22 mouse cellular contexts compared by ENCODE assay signal in genomic region chr7:123747986-123748385, GRCm38 (mm10).
A peak's percentile ranks its signal among the peaks of the same experiment; 100 is the strongest.
DNase-seq lines count a peak whose midpoint lies in the region; ATAC-seq and TF ChIP-seq lines count a peak whose summit lies in the region.
"Had no signal": no experiment of that assay in that cellular context is flagged by ENCODE, and none has a peak within 500 bp of the region (broad histone marks: within the 10 kb centered on the region; RNA-seq: fewer than 3 reads in every experiment).

No protein-coding gene starts in this region.

- no peak for TF ChIP-seq POLR2A in cerebellum, adult 2 months (IDR thresholded peaks at IDR 0.05; ENCODE audit: borderline replicate concordance, insufficient read depth, low read length)

- TF ChIP-seq CTCF in cerebellum, adult 2 months (IDR thresholded peaks at IDR 0.05; ENCODE audit: borderline replicate concordance, insufficient read depth, low read depth, low read length): no peak
- TF ChIP-seq CTCF in kidney, postnatal 0 days (IDR thresholded peaks at IDR 0.05; ENCODE audit: low read depth): no peak
- no peak for TF ChIP-seq CTCF in midbrain, postnatal 0 days (IDR thresholded peaks at IDR 0.05)

- H3K36me3 ChIP-seq in forebrain, embryonic 14.5 days (ENCODE audit: control insufficient read depth, insufficient read depth, low read length): no peaks in the 10 kb centered on the region
- no peaks in the 10 kb centered on the region for H3K36me3 ChIP-seq in forebrain, embryonic 13.5 days (ENCODE audit: poor library complexity, severe bottlenecking)
- H3K36me3 ChIP-seq in kidney, postnatal 0 days (ENCODE audit: insufficient read depth, low read length): no peaks in the 10 kb centered on the region
- no peaks in the 10 kb centered on the region for H3K36me3 ChIP-seq in midbrain, postnatal 0 days (ENCODE audit: insufficient read depth, low read length)
- H3K36me3 ChIP-seq in midbrain, embryonic 15.5 days (replicated peaks): no peaks in the 10 kb centered on the region
- H3K36me3 ChIP-seq: embryonic facial prominence, embryonic 12.5 days; G1E; heart, embryonic 13.5 days; hindbrain, embryonic 13.5 days had no signal

- no peak overlapping the region for H3K4me3 ChIP-seq in cerebellum, adult 2 months (replicated peaks; ENCODE audit: insufficient read depth, low read depth, low read length)
- H3K4me3 ChIP-seq in forebrain, embryonic 14.5 days (ENCODE audit: low read depth, low read length): no peak overlapping the region
- no peak overlapping the region for H3K4me3 ChIP-seq in forebrain, embryonic 13.5 days
- no peak overlapping the region for H3K4me3 ChIP-seq in kidney, postnatal 0 days (replicated peaks; ENCODE audit: low read depth, low read length)
- no peak overlapping the region for H3K4me3 ChIP-seq in midbrain, postnatal 0 days (ENCODE audit: low read depth, low read length)
- H3K4me3 ChIP-seq in midbrain, embryonic 15.5 days: no peak overlapping the region
- H3K4me3 ChIP-seq: embryonic facial prominence, embryonic 12.5 days; heart, embryonic 13.5 days; hindbrain, embryonic 13.5 days had no signal

- 12% methylated on average over 4 of the region's 4 CpGs for WGBS in cerebellum, adult 2 months
- 58% methylated on average over 4 of the region's 4 CpGs for WGBS in forebrain, embryonic 14.5 days
- WGBS in forebrain, embryonic 13.5 days: 57% methylated on average over 4 of the region's 4 CpGs
- WGBS in kidney, postnatal 0 days: 60% methylated on average over 4 of the region's 4 CpGs
- WGBS in midbrain, postnatal 0 days: 62% methylated on average over 4 of the region's 4 CpGs
- WGBS in midbrain, embryonic 15.5 days: 66% methylated on average over 4 of the region's 4 CpGs

- no peaks in the 10 kb centered on the region for H3K4me1 ChIP-seq in cerebellum, adult 2 months (ENCODE audit: control insufficient read depth, insufficient read depth, low read length)
- H3K4me1 ChIP-seq in forebrain, embryonic 14.5 days (ENCODE audit: control insufficient read depth, insufficient read depth, low read length): no peaks in the 10 kb centered on the region
- H3K4me1 ChIP-seq in forebrain, embryonic 13.5 days: no peaks in the 10 kb centered on the region
- H3K4me1 ChIP-seq in kidney, postnatal 0 days (replicated peaks; ENCODE audit: insufficient read depth, low read length): no peaks in the 10 kb centered on the region
- H3K4me1 ChIP-seq in midbrain, postnatal 0 days (ENCODE audit: insufficient read depth, low read length): no peaks in the 10 kb centered on the region
- H3K4me1 ChIP-seq in midbrain, embryonic 15.5 days: no peaks in the 10 kb centered on the region
- H3K4me1 ChIP-seq: embryonic facial prominence, embryonic 12.5 days; heart, embryonic 13.5 days; hindbrain, embryonic 13.5 days had no signal

- peak; percentile 66 to 76 for DNase-seq in cerebellum, postnatal 10 days
- no peak for DNase-seq in cerebellum, adult 2 months
- peak; percentile 49 for DNase-seq in forebrain, embryonic 14.5 days (ENCODE audit: low spot score)
- DNase-seq in kidney, postnatal 0 days (ENCODE audit: low spot score): peak; percentile 0
- DNase-seq in kidney, postnatal 36 days: no peak
- DNase-seq in midbrain, postnatal 0 days (ENCODE audit: low spot score): peak; percentile 71
- DNase-seq: adrenal gland, adult 8-10 months; adrenal gland, postnatal 36 days; B cell, adult 2 months; cerebellum, adult 11 months; cerebellum, adult 9-11 months; embryo, embryonic 11 days; gastrocnemius, postnatal 36 days; heart, postnatal 36 days had no signal

- H3K9ac ChIP-seq in forebrain, embryonic 14.5 days (ENCODE audit: low read length): no peak overlapping the region
- H3K9ac ChIP-seq in forebrain, embryonic 13.5 days: no peak overlapping the region
- H3K9ac ChIP-seq in kidney, postnatal 0 days (ENCODE audit: low read depth, low read length): no peak overlapping the region
- H3K9ac ChIP-seq in midbrain, postnatal 0 days (replicated peaks; ENCODE audit: low read length, poor library complexity, severe bottlenecking): no peak overlapping the region
- no peak overlapping the region for H3K9ac ChIP-seq in midbrain, embryonic 15.5 days
- H3K9ac ChIP-seq: embryonic facial prominence, embryonic 12.5 days; heart, embryonic 13.5 days; hindbrain, embryonic 13.5 days had no signal

- no peak overlapping the region for H3K27ac ChIP-seq in cerebellum, adult 2 months (ENCODE audit: insufficient read depth, low read length)
- H3K27ac ChIP-seq in forebrain, embryonic 14.5 days (ENCODE audit: low read depth, low read length): no peak overlapping the region
- no peak overlapping the region for H3K27ac ChIP-seq in forebrain, embryonic 13.5 days
- H3K27ac ChIP-seq in kidney, postnatal 0 days: no peak overlapping the region
- no peak overlapping the region for H3K27ac ChIP-seq in midbrain, postnatal 0 days (ENCODE audit: low read depth, low read length)
- no peak overlapping the region for H3K27ac ChIP-seq in midbrain, embryonic 15.5 days
- H3K27ac ChIP-seq: embryonic facial prominence, embryonic 12.5 days; heart, embryonic 13.5 days; hindbrain, embryonic 13.5 days had no signal

- no peaks in the 10 kb centered on the region for H3K27me3 ChIP-seq in cerebellum, adult 2 months (ENCODE audit: control insufficient read depth, insufficient read depth, low read length)
- H3K27me3 ChIP-seq in forebrain, embryonic 14.5 days (replicated peaks; ENCODE audit: control insufficient read depth, insufficient read depth, low read length): no peaks in the 10 kb centered on the region
- H3K27me3 ChIP-seq in forebrain, embryonic 13.5 days: no peaks in the 10 kb centered on the region
- H3K27me3 ChIP-seq in kidney, postnatal 0 days (ENCODE audit: insufficient read depth, low read length): no peaks in the 10 kb centered on the region
- no peaks in the 10 kb centered on the region for H3K27me3 ChIP-seq in midbrain, postnatal 0 days (ENCODE audit: insufficient read depth, low read length)
- H3K27me3 ChIP-seq in midbrain, embryonic 15.5 days (replicated peaks): no peaks in the 10 kb centered on the region
- H3K27me3 ChIP-seq: embryonic facial prominence, embryonic 12.5 days; heart, embryonic 13.5 days; hindbrain, embryonic 13.5 days had no signal

- no peak for ATAC-seq in forebrain, embryonic 14.5 days
- ATAC-seq in forebrain, embryonic 13.5 days: no peak
- no peak for ATAC-seq in kidney, postnatal 0 days (replicated peaks; ENCODE audit: low FRiP score, low read depth)
- ATAC-seq in midbrain, postnatal 0 days (ENCODE audit: low FRiP score): no peak
- no peak for ATAC-seq in midbrain, embryonic 15.5 days (replicated peaks)
- ATAC-seq: CD4-positive, CD25-positive, alpha-beta regulatory T cell, adult 4 months; intestine, embryonic 16.5 days had no signal

- H3K4me2 ChIP-seq in forebrain, embryonic 14.5 days (ENCODE audit: low read length): no peak overlapping the region
- no peak overlapping the region for H3K4me2 ChIP-seq in forebrain, embryonic 13.5 days
- no peak overlapping the region for H3K4me2 ChIP-seq in kidney, postnatal 0 days (ENCODE audit: low read length)
- H3K4me2 ChIP-seq in midbrain, postnatal 0 days (ENCODE audit: low read depth, low read length, poor library complexity, severe bottlenecking): no peak overlapping the region
- no peak overlapping the region for H3K4me2 ChIP-seq in midbrain, embryonic 15.5 days
- H3K4me2 ChIP-seq: embryonic facial prominence, embryonic 12.5 days; heart, embryonic 13.5 days; hindbrain, embryonic 13.5 days had no signal

- H3K9me3 ChIP-seq in forebrain, embryonic 14.5 days (replicated peaks; ENCODE audit: control insufficient read depth, low read length): no peaks in the 10 kb centered on the region
- no peaks in the 10 kb centered on the region for H3K9me3 ChIP-seq in forebrain, embryonic 13.5 days (replicated peaks)
- H3K9me3 ChIP-seq in kidney, postnatal 0 days (replicated peaks; ENCODE audit: low read length): no peaks in the 10 kb centered on the region
- H3K9me3 ChIP-seq in midbrain, postnatal 0 days (ENCODE audit: low read length): no peaks in the 10 kb centered on the region
- H3K9me3 ChIP-seq in midbrain, embryonic 15.5 days: no peaks in the 10 kb centered on the region
- H3K9me3 ChIP-seq: embryonic facial prominence, embryonic 12.5 days; hindbrain, embryonic 13.5 days had no signal

Comparison
In these comparisons a context has a peak if more than half of its experiments do, and no peak if none do; other contexts are left out.
1. DNase-seq: peak in cerebellum, postnatal 10 days (2 of 2), forebrain, embryonic 14.5 days (single experiment), kidney, postnatal 0 days (single experiment) and midbrain, postnatal 0 days (single experiment); none in cerebellum, adult 2 months (0 of 2) and kidney, postnatal 36 days (0 of 2).